Mouse (Mus musculus) brown adipose tissue, adult 24 weeks (tissue): ENCODE measurements around the gene Smarcc1. TPM values are rescaled to one million over a fixed set of nuclear protein-coding genes. Genes with fewer than 3 reads are reported as not detected.

Experiments used
- H3K27ac ChIP-seq: fragments of 200-500 bp; replicated peaks from 2 replicates; pipeline ENCODE4 v1.5.1; 2012; ENCODE audit warnings: low read depth, mild to moderate bottlenecking, low read length
- H3K4me1 ChIP-seq: fragments of 200-500 bp; 2 replicates; pipeline ENCODE4 v1.6.1; 2012; ENCODE audit warnings: low read length, mixed read lengths; ENCODE audit not compliant: control insufficient read depth, insufficient read depth, insufficient read length
- H3K4me3 ChIP-seq: fragments of 200-500 bp; 2 replicates; pipeline ENCODE4 v1.5.1; 2012; ENCODE audit warnings: low read depth, mild to moderate bottlenecking, low read length, moderate library complexity; ENCODE audit not compliant: insufficient read depth
- polyA plus RNA-seq: library from polyadenylated mRNA; stranded (reverse); fragments of >200 nt; gene quantifications from 2 replicates; pipeline ENCODE4 v1.2.4, GENCODE M21; 2012; ENCODE audit not compliant: missing spikeins, insufficient read depth, insufficient read length

The Smarcc1 gene
- polyA plus RNA-seq, 1 experiment, result 18.0 TPM

GRCm38 (mm10) chr9:110163071-110163470, 45.6 kb downstream of the Smarcc1 start:
- no peak overlapping the region for H3K27ac ChIP-seq
- no peaks in the 10 kb centered on the region for H3K4me1 ChIP-seq
- H3K4me3 ChIP-seq, result no peak overlapping the region

- Histone ChIP-seq H3K4me3 (peak overlapping the region; percentile 29; the same call in 1 of the 2 replicates), H3K4me1 (no peaks in the 10 kb centered on the region), H3K27ac (no peak overlapping the region)
Measured at GRCm38 (mm10) chr9:110170858-110171257, 53.4 kb downstream of the Smarcc1 start.

- Histone ChIP-seq H3K4me1 (no peaks in the 10 kb centered on the region), H3K4me3 (no peak overlapping the region), H3K27ac (no peak overlapping the region)
Measured at GRCm38 (mm10) chr9:110199870-110200269, 82.4 kb downstream of the Smarcc1 start.

- Histone ChIP-seq H3K4me1 (no peaks in the 10 kb centered on the region), H3K27ac (no peak overlapping the region), H3K4me3 (no peak overlapping the region)
Measured at GRCm38 (mm10) chr9:110205526-110206404, 88.3 kb downstream of the Smarcc1 start.

GRCm38 (mm10) chr9:110206437-110206836, 88.9 kb downstream of the Smarcc1 start:
- Histone ChIP-seq H3K27ac (no peak overlapping the region), H3K4me1 (no peaks in the 10 kb centered on the region), H3K4me3 (no peak overlapping the region)

GRCm38 (mm10) chr9:110208265-110208664, 90.8 kb downstream of the Smarcc1 start:
- H3K27ac ChIP-seq, result no peak overlapping the region
- H3K4me3 ChIP-seq, result no peak overlapping the region
- H3K4me1 ChIP-seq, result no peaks in the 10 kb centered on the region

- no peaks in the 10 kb centered on the region for H3K4me1 ChIP-seq
- H3K4me3 ChIP-seq, result no peak overlapping the region
- H3K27ac ChIP-seq, result no peak overlapping the region
Measured at GRCm38 (mm10) chr9:110208967-110209366, 91.5 kb downstream of the Smarcc1 start.

GRCm38 (mm10) chr9:110224273-110224672, 106.8 kb downstream of the Smarcc1 start:
- H3K4me3 ChIP-seq, result no peak overlapping the region
- no peak overlapping the region for H3K27ac ChIP-seq
- H3K4me1 ChIP-seq, result no peaks in the 10 kb centered on the region

- no peak overlapping the region for H3K4me3 ChIP-seq
- H3K4me1 ChIP-seq, result no peaks in the 10 kb centered on the region
- H3K27ac ChIP-seq, result no peak overlapping the region
Measured at GRCm38 (mm10) chr9:110226191-110226590, 108.7 kb downstream of the Smarcc1 start.

- no peaks in the 10 kb centered on the region for H3K4me1 ChIP-seq
- no peak overlapping the region for H3K4me3 ChIP-seq
- no peak overlapping the region for H3K27ac ChIP-seq
Measured at GRCm38 (mm10) chr9:110228671-110229070, 111.2 kb downstream of the Smarcc1 start.

GRCm38 (mm10) chr9:110229112-110229511, 111.6 kb downstream of the Smarcc1 start:
- Histone ChIP-seq H3K4me1 (no peaks in the 10 kb centered on the region), H3K4me3 (no peak overlapping the region), H3K27ac (no peak overlapping the region)

GRCm38 (mm10) chr9:110229566-110230248, 112.2 kb downstream of the Smarcc1 start:
- no peak overlapping the region for H3K4me3 ChIP-seq
- no peaks in the 10 kb centered on the region for H3K4me1 ChIP-seq
- H3K27ac ChIP-seq, result no peak overlapping the region

GRCm38 (mm10) chr9:110230395-110231071, 113.0 kb downstream of the Smarcc1 start:
- Histone ChIP-seq H3K4me1 (no peaks in the 10 kb centered on the region), H3K4me3 (no peak overlapping the region), H3K27ac (no peak overlapping the region)

GRCm38 (mm10) chr9:110234962-110235361, 117.5 kb downstream of the Smarcc1 start:
- Histone ChIP-seq H3K4me3 (no peak overlapping the region), H3K27ac (no peak overlapping the region), H3K4me1 (no peaks in the 10 kb centered on the region)

GRCm38 (mm10) chr9:110243221-110243833, 125.8 kb downstream of the Smarcc1 start, which contains the start of gene Cspg5:
Cspg5 (plus strand) TSS chr9:110243783.
- H3K4me3 ChIP-seq, result peak within 1 kb of the TSS; percentile 64; the same call in 1 of the 2 replicates
- H3K27ac ChIP-seq, result no peak within 1 kb of the TSS

More at GRCm38 (mm10) chr9:110243221-110243833, 125.8 kb downstream of the Smarcc1 start, which contains the start of gene Cspg5:
- H3K4me1 ChIP-seq, result peaks cover 2% of the 10 kb centered on the region; the same call in 1 of the 2 replicates
